Mouse (Mus musculus): ENCODE measurements around the gene Sh2b3. TPM values are rescaled to one million over a fixed set of nuclear protein-coding genes. Genes with fewer than 3 reads are reported as not detected.

Gene Sh2b3
- total and polyA plus RNA-seq, 3 experiments = 16.3 to 122 (median 20.4) TPM

- peak overlapping the region; percentile 21; the same call in 1 of the 2 replicates for H3K4me3 ChIP-seq (ENCODE audit: low read depth, low read length)
- peak; percentile 63; the same call in 1 of the 2 replicates for ATAC-seq (ENCODE audit: extremely low read depth, insufficient number of reproducible peaks, low FRiP score, poor library complexity, severe bottlenecking)
- H3K9me3 ChIP-seq (replicated peaks) = peaks cover 9% of the 10 kb centered on the region
- DNase-seq (ENCODE audit: low spot score) = no peak
- peaks cover 39% of the 10 kb centered on the region for H3K4me1 ChIP-seq (ENCODE audit: insufficient read depth, low read depth, low read length)
- no peaks in the 10 kb centered on the region for H3K27me3 ChIP-seq (ENCODE audit: insufficient read depth, low read length)
- H3K36me3 ChIP-seq (replicated peaks) = peaks cover 100% of the 10 kb centered on the region
- TF ChIP-seq CTCF (IDR thresholded peaks at IDR 0.05; ENCODE audit: low read depth, low read length) (no peak), POLR2AphosphoS5 (IDR thresholded peaks at IDR 0.05; ENCODE audit: insufficient replicate concordance, low read depth, low read length) (no peak), GATA1 (IDR thresholded peaks at IDR 0.05; ENCODE audit: borderline replicate concordance, low read length) (no peak), TAL1 (conservative IDR thresholded peaks at IDR 0.05; ENCODE audit: low read depth, low read length) (no peak), GATA2 (IDR thresholded peaks at IDR 0.05; ENCODE audit: borderline replicate concordance, low read depth, low read length) (no peak)
Observed at GRCm38 (mm10) chr5:121824121-121824520, 13.3 kb downstream of the Sh2b3 start.

GRCm38 (mm10) chr5:121823668-121824067, 13.8 kb downstream of the Sh2b3 start:
- H3K9me3 ChIP-seq (replicated peaks) = peaks cover 5% of the 10 kb centered on the region
- H3K4me1 ChIP-seq (ENCODE audit: insufficient read depth, low read depth, low read length) = peaks cover 39% of the 10 kb centered on the region
- peaks cover 100% of the 10 kb centered on the region for H3K36me3 ChIP-seq (replicated peaks)
- TF ChIP-seq GATA1 (IDR thresholded peaks at IDR 0.05; ENCODE audit: borderline replicate concordance, low read length) = no peak
- no peak for TF ChIP-seq GATA2 (IDR thresholded peaks at IDR 0.05; ENCODE audit: borderline replicate concordance, low read depth, low read length)
- ATAC-seq (ENCODE audit: extremely low read depth, insufficient number of reproducible peaks, low FRiP score, poor library complexity, severe bottlenecking) (no peak), DNase-seq (ENCODE audit: low spot score) (no peak)
- H3K27me3 ChIP-seq (ENCODE audit: insufficient read depth, low read length) = no peaks in the 10 kb centered on the region
- no peak overlapping the region for H3K4me3 ChIP-seq (ENCODE audit: low read depth, low read length)

GRCm38 (mm10) chr5:121822786-121823505, 14.5 kb downstream of the Sh2b3 start:
- Histone ChIP-seq H3K27me3 (ENCODE audit: insufficient read depth, low read length) (no peaks in the 10 kb centered on the region), H3K4me3 (ENCODE audit: low read depth, low read length) (no peak overlapping the region), H3K36me3 (replicated peaks) (peaks cover 100% of the 10 kb centered on the region), H3K9me3 (replicated peaks) (no peaks in the 10 kb centered on the region), H3K4me1 (ENCODE audit: insufficient read depth, low read depth, low read length) (peaks cover 39% of the 10 kb centered on the region)
- TF ChIP-seq GATA2 (IDR thresholded peaks at IDR 0.05; ENCODE audit: borderline replicate concordance, low read depth, low read length) = no peak
- TF ChIP-seq POLR2AphosphoS5 (IDR thresholded peaks at IDR 0.05; ENCODE audit: insufficient replicate concordance, low read depth, low read length) = 0 out of 2 replicates have a peak, but pooled peaks have one; percentile 23
- DNase-seq (ENCODE audit: low spot score) (no peak), ATAC-seq (ENCODE audit: extremely low read depth, insufficient number of reproducible peaks, low FRiP score, poor library complexity, severe bottlenecking) (no peak)

DNA sequence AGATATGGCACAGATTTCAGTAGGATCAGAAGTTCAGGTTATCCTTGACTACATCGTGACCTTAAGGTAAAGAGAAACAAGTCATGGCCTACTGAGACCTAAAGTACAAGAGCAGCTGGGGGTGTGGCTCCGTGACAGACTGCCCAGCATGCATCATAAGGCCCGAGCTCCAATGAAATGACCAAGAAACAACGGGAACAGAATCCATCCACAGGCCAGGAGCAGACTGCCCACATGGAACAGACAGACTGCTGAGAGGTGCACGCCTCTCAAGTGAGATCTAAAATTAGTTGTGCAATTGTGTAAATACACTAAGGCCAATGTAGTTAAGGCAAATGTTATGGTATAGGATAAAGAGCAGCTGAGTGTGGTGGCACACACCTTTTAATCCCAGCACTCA, 15.9 kb downstream of the Sh2b3 start:
- no peak overlapping the region for H3K4me3 ChIP-seq (ENCODE audit: low read depth, low read length)
- no peak for ATAC-seq (ENCODE audit: extremely low read depth, insufficient number of reproducible peaks, low FRiP score, poor library complexity, severe bottlenecking)
- H3K27me3 ChIP-seq (ENCODE audit: insufficient read depth, low read length) = no peaks in the 10 kb centered on the region
- H3K9me3 ChIP-seq (replicated peaks) = no peaks in the 10 kb centered on the region
- no peak for TF ChIP-seq TAL1 (conservative IDR thresholded peaks at IDR 0.05; ENCODE audit: low read depth, low read length)
- TF ChIP-seq POLR2AphosphoS5 (IDR thresholded peaks at IDR 0.05; ENCODE audit: insufficient replicate concordance, low read depth, low read length) = no peak
- TF ChIP-seq CTCF (IDR thresholded peaks at IDR 0.05; ENCODE audit: low read depth, low read length) = no peak
- TF ChIP-seq GATA2 (IDR thresholded peaks at IDR 0.05; ENCODE audit: borderline replicate concordance, low read depth, low read length) = no peak
- no peak for TF ChIP-seq GATA1 (IDR thresholded peaks at IDR 0.05; ENCODE audit: borderline replicate concordance, low read length)
- peaks cover 39% of the 10 kb centered on the region for H3K4me1 ChIP-seq (ENCODE audit: insufficient read depth, low read depth, low read length)
- no peak for DNase-seq (ENCODE audit: low spot score)
- H3K36me3 ChIP-seq (replicated peaks) = peaks cover 100% of the 10 kb centered on the region

DNA sequence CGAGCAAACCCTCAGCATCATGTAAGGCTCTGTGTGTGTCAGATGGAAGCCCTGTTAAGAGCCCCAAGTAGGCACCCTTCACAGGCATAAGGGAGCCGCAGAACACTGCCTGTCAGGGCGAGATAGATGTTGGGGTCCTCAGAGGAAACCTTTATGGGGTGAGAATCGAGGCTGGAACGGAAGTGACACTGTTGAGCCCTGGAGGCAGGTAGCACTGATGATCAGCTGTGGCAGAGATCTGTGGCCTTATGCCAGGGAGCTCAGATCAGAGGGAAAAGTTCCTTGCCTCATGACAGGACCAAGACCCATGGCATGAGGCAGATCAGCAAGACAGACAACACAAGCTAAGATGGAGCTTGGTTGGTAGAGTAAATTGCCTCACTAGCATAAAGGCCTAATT, 16.3 kb downstream of the Sh2b3 start:
- DNase-seq (ENCODE audit: low spot score) (no peak), ATAC-seq (ENCODE audit: extremely low read depth, insufficient number of reproducible peaks, low FRiP score, poor library complexity, severe bottlenecking) (no peak)
- TF ChIP-seq CTCF (IDR thresholded peaks at IDR 0.05; ENCODE audit: low read depth, low read length) = no peak
- no peak for TF ChIP-seq GATA1 (IDR thresholded peaks at IDR 0.05; ENCODE audit: borderline replicate concordance, low read length)
- no peak for TF ChIP-seq TAL1 (conservative IDR thresholded peaks at IDR 0.05; ENCODE audit: low read depth, low read length)
- no peak for TF ChIP-seq GATA2 (IDR thresholded peaks at IDR 0.05; ENCODE audit: borderline replicate concordance, low read depth, low read length)
- TF ChIP-seq POLR2AphosphoS5 (IDR thresholded peaks at IDR 0.05; ENCODE audit: insufficient replicate concordance, low read depth, low read length) = no peak
- Histone ChIP-seq H3K4me1 (ENCODE audit: insufficient read depth, low read depth, low read length) (peaks cover 39% of the 10 kb centered on the region), H3K36me3 (replicated peaks) (peaks cover 100% of the 10 kb centered on the region), H3K9me3 (replicated peaks) (no peaks in the 10 kb centered on the region), H3K27me3 (ENCODE audit: insufficient read depth, low read length) (no peaks in the 10 kb centered on the region), H3K4me3 (ENCODE audit: low read depth, low read length) (no peak overlapping the region)

GRCm38 (mm10) chr5:121820657-121821056, 16.8 kb downstream of the Sh2b3 start:
- Histone ChIP-seq H3K4me1 (ENCODE audit: insufficient read depth, low read depth, low read length) (peaks cover 41% of the 10 kb centered on the region), H3K4me3 (ENCODE audit: low read depth, low read length) (no peak overlapping the region), H3K27me3 (ENCODE audit: insufficient read depth, low read length) (no peaks in the 10 kb centered on the region), H3K36me3 (replicated peaks) (peaks cover 100% of the 10 kb centered on the region), H3K9me3 (replicated peaks) (no peaks in the 10 kb centered on the region)
- TF ChIP-seq CTCF (IDR thresholded peaks at IDR 0.05; ENCODE audit: low read depth, low read length) (no peak), GATA1 (IDR thresholded peaks at IDR 0.05; ENCODE audit: borderline replicate concordance, low read length) (no peak), POLR2AphosphoS5 (IDR thresholded peaks at IDR 0.05; ENCODE audit: insufficient replicate concordance, low read depth, low read length) (no peak), GATA2 (IDR thresholded peaks at IDR 0.05; ENCODE audit: borderline replicate concordance, low read depth, low read length) (no peak), TAL1 (conservative IDR thresholded peaks at IDR 0.05; ENCODE audit: low read depth, low read length) (no peak)
- ATAC-seq (ENCODE audit: extremely low read depth, insufficient number of reproducible peaks, low FRiP score, poor library complexity, severe bottlenecking) (no peak), DNase-seq (ENCODE audit: low spot score) (no peak)
